Mouse (Mus musculus) c-Kit-negative CD71-positive TER-119-positive erythroid progenitor cells, embryonic 14.5 days (primary cell): ENCODE results near the gene Abhd17c.
"Not testable (repeated sequence)": the region's sequence is repeated elsewhere in the genome, so short reads cannot be mapped to it uniquely, and the experiment has no call there.

ENCODE experiments used
- DNase-seq: peaks from one replicate; pipeline ENCODE4 v3.0.0-alpha.2; 2013; ENCODE audit warnings: low read depth, low spot score

Gene Abhd17c

DNA sequence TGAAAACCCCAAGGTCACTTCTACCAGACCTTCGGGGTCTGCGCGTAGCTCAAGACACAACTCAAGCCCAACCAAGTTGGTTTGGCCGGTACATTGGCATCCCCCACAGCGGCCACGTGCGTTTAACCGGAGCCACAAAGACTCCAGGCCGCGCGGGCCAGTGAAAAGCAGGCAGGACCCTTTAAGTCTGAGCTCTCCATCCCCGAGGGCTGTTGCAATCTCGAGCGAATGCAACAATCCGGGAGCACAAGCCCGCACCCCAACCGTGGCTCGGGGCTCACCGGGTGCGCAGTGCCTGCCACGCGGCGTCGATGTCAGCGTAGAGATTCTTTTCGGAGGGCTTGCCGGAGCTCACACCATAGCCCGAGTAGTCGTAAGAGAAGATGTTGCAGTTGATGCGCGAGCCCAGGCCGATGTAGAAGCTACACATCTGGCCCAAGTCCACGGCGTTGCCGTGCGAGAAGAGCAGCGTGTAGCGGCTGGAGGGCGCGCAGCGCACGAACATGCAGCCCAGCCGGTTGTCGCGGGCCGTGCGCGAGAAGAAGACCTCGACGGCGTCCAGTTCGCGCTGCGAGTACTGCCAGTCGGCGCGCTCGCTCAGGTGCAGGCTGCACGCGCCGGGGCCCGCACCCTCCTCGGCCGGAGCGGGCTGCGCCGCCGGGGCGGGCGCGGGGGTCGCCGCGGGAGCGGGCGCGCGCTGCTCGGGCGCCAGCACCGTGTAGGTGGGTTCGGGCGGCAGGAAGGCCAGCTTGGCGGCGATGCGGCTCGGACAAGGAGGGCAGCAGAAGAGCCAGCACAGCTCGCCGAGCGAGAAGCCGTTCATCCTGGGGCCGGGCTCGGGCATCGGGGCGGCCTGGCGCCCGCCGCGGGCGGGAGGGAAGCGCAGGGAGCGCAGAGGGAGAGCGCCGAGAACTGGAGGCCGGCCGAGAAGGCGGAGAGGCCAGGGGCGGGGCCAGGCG is at the start of gene Abhd17c:
Gene Abhd17c (minus strand): TSS at position 893 of the 959 bp plus-strand sequence.
- DNase-seq: peak; percentile 6

DNA sequence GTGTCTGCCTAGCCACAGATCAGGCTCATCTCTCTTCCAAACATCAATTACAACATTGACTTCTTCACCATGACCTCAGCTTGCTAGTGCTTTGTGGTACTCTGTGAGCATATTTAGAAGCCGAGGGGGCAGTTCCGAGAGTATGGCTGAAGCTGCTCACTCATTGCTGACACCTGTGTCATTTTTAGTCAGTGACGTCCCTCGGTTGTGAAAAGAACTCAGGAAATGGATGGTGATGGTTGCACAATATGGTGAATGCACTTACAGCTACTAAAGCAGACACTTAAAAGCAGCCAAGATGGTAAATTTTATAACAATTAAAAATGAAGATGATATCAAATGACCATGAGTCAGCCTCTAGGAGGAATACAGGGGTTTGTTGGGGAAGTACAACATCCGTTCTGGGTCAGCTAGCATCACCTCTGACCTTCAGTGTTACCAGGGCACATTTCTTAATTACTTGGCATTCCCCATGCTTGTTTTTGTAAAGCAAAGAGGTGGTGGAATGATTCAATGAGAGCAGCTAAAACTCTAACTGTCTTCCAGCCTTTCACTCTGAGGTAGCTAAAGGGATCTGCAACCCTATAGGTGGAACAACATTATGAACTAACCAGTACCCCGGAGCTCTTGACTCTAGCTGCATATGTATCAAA is 45.6 kb upstream of the Abhd17c start:
- DNase-seq: no peak

DNA sequence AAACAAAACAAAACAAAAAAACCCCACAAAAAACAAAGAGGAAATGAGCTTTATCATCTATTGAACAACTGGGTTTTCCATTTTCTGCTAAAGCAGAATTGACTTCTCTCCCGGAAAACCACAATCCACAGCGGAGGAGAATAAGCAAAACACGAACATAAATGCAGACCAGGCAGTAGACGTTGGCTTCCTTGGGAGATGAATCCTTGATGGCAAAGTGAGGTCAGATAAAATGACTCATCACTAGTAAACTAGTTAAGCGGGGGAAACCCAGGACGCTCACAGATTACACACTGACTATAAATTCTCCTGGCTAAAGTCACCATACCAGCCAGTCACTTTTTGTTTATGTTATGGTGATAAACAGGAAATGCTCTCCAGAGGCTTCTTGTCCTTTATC is 44.5 kb upstream of the Abhd17c start:
- DNase-seq: no peak

GRCm38 (mm10) chr7:84192256-84192655 is 40.6 kb upstream of the Abhd17c start:
- DNase-seq: no peak

GRCm38 (mm10) chr7:84191476-84191875 is 39.8 kb upstream of the Abhd17c start:
- DNase-seq: no peak

DNA sequence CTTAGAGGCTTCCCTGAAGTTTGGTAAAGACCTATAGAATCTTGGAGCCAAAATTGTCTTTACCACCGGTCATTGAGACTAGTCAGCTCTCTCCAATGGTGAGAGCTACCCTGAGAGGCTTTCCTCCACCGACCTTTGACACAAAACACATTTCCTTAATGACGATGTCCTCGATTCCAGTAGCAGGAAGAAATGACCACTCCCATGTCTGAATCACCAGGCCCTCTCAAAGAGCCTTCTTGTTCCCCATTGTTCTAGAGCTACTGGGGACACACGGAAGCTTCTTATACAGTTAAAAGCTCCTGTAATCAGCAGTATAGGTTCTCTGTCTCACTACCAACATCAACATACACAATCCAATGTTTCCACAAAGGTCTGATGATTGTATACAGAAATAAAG is 36.5 kb upstream of the Abhd17c start:
- DNase-seq: no peak

GRCm38 (mm10) chr7:84185196-84185595 is 33.5 kb upstream of the Abhd17c start:
- DNase-seq: no peak

- DNase-seq: no peak
Measured at GRCm38 (mm10) chr7:84184703-84185102, 33.0 kb upstream of the Abhd17c start.

GRCm38 (mm10) chr7:84178809-84179208 is 27.1 kb upstream of the Abhd17c start:
- not testable (repeated sequence) for DNase-seq

GRCm38 (mm10) chr7:84174655-84175448 is 23.2 kb upstream of the Abhd17c start:
- no peak for DNase-seq

GRCm38 (mm10) chr7:84173394-84173793 is 21.7 kb upstream of the Abhd17c start:
- DNase-seq: no peak

DNA sequence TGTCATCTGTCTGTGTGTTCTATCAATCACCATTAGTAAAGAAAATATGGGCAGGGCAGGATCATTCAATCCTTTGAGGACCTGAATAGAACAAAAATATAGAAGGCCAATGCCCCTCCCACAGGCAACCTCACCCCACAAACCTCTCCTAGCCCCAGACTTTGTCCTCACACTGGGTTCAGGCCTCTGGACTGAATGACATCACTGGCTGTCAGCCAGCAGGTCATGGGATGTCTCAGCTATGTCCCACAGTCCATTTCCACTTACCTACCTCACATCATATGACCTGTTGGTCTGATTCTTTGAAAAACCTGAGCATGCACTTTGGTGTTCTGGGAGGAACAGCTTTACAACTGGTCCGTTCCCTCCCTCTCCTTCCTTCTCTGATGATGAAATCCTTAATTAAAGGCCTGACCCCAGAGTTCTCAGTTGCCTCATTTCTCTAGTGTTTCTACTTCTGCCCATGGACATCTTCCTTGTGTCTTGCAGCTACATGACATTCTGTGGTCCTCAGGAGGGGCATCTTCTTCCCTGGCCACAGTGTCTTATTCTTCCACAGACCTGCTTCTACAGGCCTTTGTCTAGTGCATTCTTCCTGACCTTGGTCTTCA is 19.6 kb upstream of the Abhd17c start:
- no peak for DNase-seq

DNA sequence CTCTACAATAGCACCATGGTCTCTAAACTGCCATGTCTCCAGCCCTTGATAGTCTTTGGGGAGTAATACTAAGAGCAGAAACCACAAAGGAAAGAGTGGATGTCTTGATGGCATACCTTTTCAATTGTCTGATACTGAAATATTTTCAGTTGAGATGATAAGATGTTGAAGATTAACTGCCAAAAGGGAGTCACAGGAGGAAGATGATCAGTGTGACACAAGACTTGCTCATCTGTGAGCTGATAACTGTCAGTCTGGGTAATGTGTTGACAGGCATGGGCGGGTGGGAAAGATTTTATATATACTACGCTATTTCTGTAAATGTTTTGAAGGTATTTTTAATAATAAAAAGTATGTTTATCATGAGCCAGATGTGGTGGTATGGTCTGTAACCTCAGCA is 16.7 kb upstream of the Abhd17c start:
- DNase-seq: no peak

DNA sequence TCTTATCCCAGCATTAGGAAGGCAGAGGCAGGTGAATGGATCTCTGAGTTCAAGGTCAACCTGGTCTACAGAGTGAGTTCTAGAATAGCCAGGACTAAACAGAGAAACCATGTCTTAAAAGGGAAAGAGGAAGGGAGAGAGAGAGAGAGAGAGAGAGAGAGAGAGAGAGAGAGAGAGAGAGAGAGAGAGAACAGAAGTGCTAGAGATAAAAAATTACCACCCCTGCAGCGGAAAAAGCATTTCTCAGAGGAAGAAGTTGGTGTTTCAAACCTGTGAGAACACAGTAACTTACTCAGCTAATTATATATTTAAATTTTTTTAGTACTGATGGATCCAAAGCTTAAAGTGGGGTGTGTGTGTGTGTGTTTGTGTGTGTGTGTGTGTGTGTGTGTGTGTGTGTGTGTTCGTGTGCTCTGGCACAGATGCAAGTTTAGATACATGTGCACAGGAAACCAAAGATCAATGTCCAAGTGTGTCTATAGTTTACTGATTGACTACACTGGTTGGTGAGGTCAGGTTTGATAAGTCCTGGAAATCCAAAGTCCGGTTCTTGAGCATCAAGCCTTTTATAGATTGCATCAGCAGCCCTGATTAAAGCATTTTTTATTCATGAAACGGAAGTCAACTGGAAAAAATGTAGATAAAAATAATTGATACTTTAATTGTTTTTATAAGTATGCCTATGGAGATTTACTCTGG is 15.2 kb upstream of the Abhd17c start:
- no peak for DNase-seq

DNA sequence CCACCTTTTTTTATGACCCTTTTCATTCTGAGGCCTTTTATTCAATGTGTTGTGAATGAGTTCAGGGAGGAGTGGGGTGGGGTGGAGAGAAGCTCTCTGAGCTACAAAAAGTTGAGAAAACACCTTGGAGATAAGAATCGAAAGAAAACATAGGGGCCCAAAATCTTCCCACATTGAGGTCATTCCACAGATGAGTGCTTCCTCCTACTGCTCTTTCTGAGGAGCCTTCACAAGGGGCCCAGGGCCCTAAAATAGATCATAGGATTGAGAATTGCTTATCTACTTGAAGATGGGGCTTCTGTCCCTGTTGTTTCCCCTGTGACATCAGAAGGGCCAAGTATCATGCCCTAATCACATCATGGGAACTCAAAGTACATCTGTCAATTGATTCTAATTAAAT is 14.3 kb upstream of the Abhd17c start:
- no peak for DNase-seq

GRCm38 (mm10) chr7:84165288-84165687 is 13.6 kb upstream of the Abhd17c start:
- no peak for DNase-seq

- DNase-seq: no peak
Measured at GRCm38 (mm10) chr7:84164880-84165279, 13.2 kb upstream of the Abhd17c start.

DNA sequence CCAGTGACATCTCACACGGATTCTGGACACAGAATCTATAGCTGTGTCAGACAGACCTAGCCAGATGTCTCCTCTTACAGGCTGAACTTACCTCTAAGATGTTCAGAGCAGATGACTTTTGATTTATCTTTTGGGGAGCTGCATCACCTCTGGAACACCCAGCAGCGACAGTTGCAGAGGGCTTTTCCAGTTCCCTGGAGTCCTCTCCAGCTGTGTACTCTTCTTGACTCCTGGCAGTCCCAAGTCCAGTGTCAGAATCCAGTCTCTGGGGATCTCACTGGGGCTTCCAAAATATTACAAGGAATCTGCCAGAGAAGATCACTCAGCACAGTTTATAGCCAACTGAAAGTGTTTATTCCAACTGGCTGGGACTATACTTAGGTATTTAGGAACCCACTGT is 12.7 kb upstream of the Abhd17c start:
- DNase-seq: no peak

GRCm38 (mm10) chr7:84163585-84163984 is 11.9 kb upstream of the Abhd17c start:
- no peak for DNase-seq

- DNase-seq: no peak
Measured at GRCm38 (mm10) chr7:84159414-84159813, 7.7 kb upstream of the Abhd17c start.

GRCm38 (mm10) chr7:84153821-84154220 is 2.1 kb upstream of the Abhd17c start:
- DNase-seq: no peak
